In genomic region chr1:180332076-180332927, GRCm38 (mm10) we compare ENCODE assay signal across 8 mouse cellular contexts. TPM values are rescaled to one million over a fixed set of nuclear protein-coding genes. Genes with fewer than 3 reads are reported as not detected.
DNase-seq lines count a peak whose midpoint lies in the region; ATAC-seq and TF ChIP-seq lines count a peak whose summit lies in the region.

No protein-coding gene starts in this region.

- WGBS in forebrain, embryonic 14.5 days: under 1% methylated on average over 68 of the region's 72 CpGs
- WGBS in intestine, embryonic 16.5 days: 7% methylated on average over 72 of the region's 72 CpGs
- WGBS in liver, embryonic 11.5 days: 14% methylated on average over 72 of the region's 72 CpGs
- 4% methylated on average over 72 of the region's 72 CpGs for WGBS in olfactory bulb, adult 2 months

- TF ChIP-seq POLR2A in olfactory bulb, adult 2 months (IDR thresholded peaks at IDR 0.05; ENCODE audit: insufficient read depth, low read depth, low read length): no peak

- H3K36me3 ChIP-seq in forebrain, embryonic 14.5 days (ENCODE audit: control insufficient read depth, insufficient read depth, low read length): no peaks in the 10 kb centered on the region
- 0 out of 2 replicates have a peak, but pooled peaks cover 8% of the 10 kb centered on the region for H3K36me3 ChIP-seq in intestine, embryonic 16.5 days (ENCODE audit: control insufficient read depth, insufficient read depth, low read length)
- no peaks in the 10 kb centered on the region; the same call in 1 of the 2 replicates for H3K36me3 ChIP-seq in liver, embryonic 11.5 days (ENCODE audit: control insufficient read depth, insufficient read depth, low read length)

- TF ChIP-seq CTCF in olfactory bulb, adult 2 months (IDR thresholded peaks at IDR 0.05; ENCODE audit: insufficient read depth, low read depth, low read length): no peak

- H3K27me3 ChIP-seq in forebrain, embryonic 14.5 days (replicated peaks; ENCODE audit: control insufficient read depth, insufficient read depth, low read length): peaks cover 11% of the 10 kb centered on the region
- no peaks in the 10 kb centered on the region for H3K27me3 ChIP-seq in intestine, embryonic 16.5 days (replicated peaks; ENCODE audit: control insufficient read depth, insufficient read depth, low read length)
- H3K27me3 ChIP-seq in liver, embryonic 11.5 days (replicated peaks; ENCODE audit: control insufficient read depth, insufficient read depth, low read length): peaks cover 22% of the 10 kb centered on the region

- peak overlapping the region; percentile 76 for H3K9ac ChIP-seq in forebrain, embryonic 14.5 days (ENCODE audit: low read length)
- peak overlapping the region; percentile 89 for H3K9ac ChIP-seq in intestine, embryonic 16.5 days (ENCODE audit: low read depth, low read length)
- H3K9ac ChIP-seq in liver, embryonic 11.5 days (ENCODE audit: low read depth, low read length): peak overlapping the region; percentile 81

- peak overlapping the region; percentile 100 for H3K4me3 ChIP-seq in brown adipose tissue, adult 24 weeks (ENCODE audit: insufficient read depth, low read depth, low read length)
- H3K4me3 ChIP-seq in forebrain, embryonic 14.5 days (ENCODE audit: low read depth, low read length): peak overlapping the region; percentile 54
- peak overlapping the region; percentile 80 for H3K4me3 ChIP-seq in intestine, embryonic 16.5 days (ENCODE audit: low read length)
- H3K4me3 ChIP-seq in liver, embryonic 11.5 days (ENCODE audit: low read depth, low read length): peak overlapping the region; percentile 72
- H3K4me3 ChIP-seq in olfactory bulb, adult 2 months (ENCODE audit: insufficient read depth, low read depth, low read length): peak overlapping the region; percentile 53

- peak overlapping the region; percentile 100 for H3K27ac ChIP-seq in brown adipose tissue, adult 24 weeks (replicated peaks; ENCODE audit: low read depth, low read length)
- no peak overlapping the region for H3K27ac ChIP-seq in forebrain, embryonic 14.5 days (ENCODE audit: low read depth, low read length)
- H3K27ac ChIP-seq in intestine, embryonic 16.5 days (ENCODE audit: low read length): no peak overlapping the region
- no peak overlapping the region for H3K27ac ChIP-seq in liver, embryonic 11.5 days (ENCODE audit: low read depth, low read length)
- no peak overlapping the region; the same call in 1 of the 2 replicates for H3K27ac ChIP-seq in olfactory bulb, adult 2 months (ENCODE audit: insufficient read depth, low read depth, low read length)

- DNase-seq in left cerebral cortex, adult 18-20 months (ENCODE audit: low spot score in 2 of 2): peak; percentile 62 to 75
- no peak for DNase-seq in left cerebral cortex, adult 11 months (ENCODE audit: low spot score)
- DNase-seq in forebrain, embryonic 14.5 days (ENCODE audit: low spot score): peak; percentile 42
- DNase-seq in liver, embryonic 11.5 days (ENCODE audit: low spot score): peak; percentile 55
- no peak for DNase-seq in urinary bladder, adult 2 months (ENCODE audit: low spot score)

- ATAC-seq in forebrain, embryonic 14.5 days: peak; percentile 64
- ATAC-seq in intestine, embryonic 16.5 days: peak; percentile 38
- ATAC-seq in liver, embryonic 11.5 days (replicated peaks; ENCODE audit: low FRiP score): no peak

- peaks cover 2% of the 10 kb centered on the region; the same call in 1 of the 2 replicates for H3K4me1 ChIP-seq in brown adipose tissue, adult 24 weeks (ENCODE audit: control insufficient read depth, insufficient read depth, insufficient read length, low read length)
- H3K4me1 ChIP-seq in forebrain, embryonic 14.5 days (ENCODE audit: control insufficient read depth, insufficient read depth, low read length): peaks cover 6% of the 10 kb centered on the region
- peaks cover 42% of the 10 kb centered on the region for H3K4me1 ChIP-seq in intestine, embryonic 16.5 days (ENCODE audit: control insufficient read depth, insufficient read depth, low read length)
- H3K4me1 ChIP-seq in liver, embryonic 11.5 days (replicated peaks; ENCODE audit: control insufficient read depth, insufficient read depth, low read length): peaks cover 39% of the 10 kb centered on the region
- peaks cover 39% of the 10 kb centered on the region for H3K4me1 ChIP-seq in olfactory bulb, adult 2 months (ENCODE audit: control insufficient read depth, insufficient read depth, low read length)

- peak overlapping the region; percentile 94 for H3K4me2 ChIP-seq in forebrain, embryonic 14.5 days (ENCODE audit: low read length)
- peak overlapping the region; percentile 97 for H3K4me2 ChIP-seq in intestine, embryonic 16.5 days (ENCODE audit: low read depth, low read length)
- peak overlapping the region; percentile 90 for H3K4me2 ChIP-seq in liver, embryonic 11.5 days

- no peaks in the 10 kb centered on the region for H3K9me3 ChIP-seq in forebrain, embryonic 14.5 days (replicated peaks; ENCODE audit: control insufficient read depth, low read length)
- no peaks in the 10 kb centered on the region for H3K9me3 ChIP-seq in intestine, embryonic 16.5 days (ENCODE audit: control insufficient read depth, low read length)
- no peaks in the 10 kb centered on the region for H3K9me3 ChIP-seq in liver, embryonic 11.5 days (ENCODE audit: control insufficient read depth, low read length)

RNA-seq across cellular contexts. Expression of gene Itpkb, which starts 2.0 kb away (rescaled TPM):
- 10 to 100 TPM; 18.3 to 20.2 TPM for total RNA-seq in left cerebral cortex, adult 18-20 months (2021)
- 15.8 and 21.6 TPM in 2 replicates for polyA plus RNA-seq in brown adipose tissue, adult 24 weeks (2012; ENCODE audit: insufficient read depth, insufficient read length, missing spikeins)
- polyA plus RNA-seq in forebrain, embryonic 14.5 days (2014; fragmentation: Nextera tagmentation; extraction: Ambion mirVana): 1.3 and 1.5 TPM in 2 replicates
- polyA plus RNA-seq in intestine, embryonic 16.5 days (2015; fragmentation: Nextera tagmentation; extraction: Ambion mirVana): 5.1 TPM in 2 replicates
- 4.1 and 4.3 TPM in 2 replicates for polyA plus RNA-seq in liver, embryonic 11.5 days (2014; fragmentation: Nextera tagmentation; extraction: Ambion mirVana)
- 73.3 and 86.9 TPM in 2 replicates for polyA plus RNA-seq in olfactory bulb, adult 2 months (2012; ENCODE audit: insufficient read depth, insufficient read length, low replicate concordance, missing spikeins)
- 25.7 and 54.9 TPM in 2 replicates for polyA plus RNA-seq in urinary bladder, adult 2 months (2012; rRNA removed)

Comparison
In these comparisons a context has a peak if more than half of its experiments do, and no peak if none do; other contexts are left out.
1. DNase-seq: peak in left cerebral cortex, adult 18-20 months (2 of 2), forebrain, embryonic 14.5 days (single experiment) and liver, embryonic 11.5 days (single experiment); none in left cerebral cortex, adult 11 months (single experiment) and urinary bladder, adult 2 months (single experiment).
2. Peak in every context shown above with its lines, with median percentiles within 50 percentile points of each other: H3K4me3 ChIP-seq, H3K4me2 ChIP-seq and H3K9ac ChIP-seq.